ENCODE assay signal across 29 mouse cellular contexts in genomic region chr4:53101306-53101705, GRCm38 (mm10). TPM values are rescaled to one million over a fixed set of nuclear protein-coding genes. Genes with fewer than 3 reads are reported as not detected.
A peak's percentile ranks its signal among the peaks of the same experiment; 100 is the strongest.
DNase-seq lines count a peak whose midpoint lies in the region; ATAC-seq and TF ChIP-seq lines count a peak whose summit lies in the region.
"Had no signal": no experiment of that assay in that cellular context is flagged by ENCODE, and none has a peak within 500 bp of the region (broad histone marks: within the 10 kb centered on the region; RNA-seq: fewer than 3 reads in every experiment).

No protein-coding gene starts in this region.

- H3K4me3 ChIP-seq in embryonic facial prominence, embryonic 11.5 days (ENCODE audit: low read depth, low read length) = no peak overlapping the region
- no peak overlapping the region for H3K4me3 ChIP-seq in embryonic facial prominence, embryonic 10.5 days
- no peak overlapping the region for H3K4me3 ChIP-seq in heart, embryonic 16.5 days (ENCODE audit: low read length)
- no peak overlapping the region for H3K4me3 ChIP-seq in layer of hippocampus, adult 2 months
- H3K4me3 ChIP-seq: embryonic facial prominence, embryonic 12.5 days; forebrain, embryonic 10.5 days; forebrain, embryonic 15.5 days; heart, embryonic 13.5 days; hindbrain, embryonic 15.5 days; intestine, embryonic 15.5 days; liver, embryonic 15.5 days had no signal

- no peaks in the 10 kb centered on the region for H3K27me3 ChIP-seq in embryonic facial prominence, embryonic 11.5 days (ENCODE audit: control insufficient read depth, insufficient read depth, low read length)
- no peaks in the 10 kb centered on the region for H3K27me3 ChIP-seq in embryonic facial prominence, embryonic 10.5 days (replicated peaks; ENCODE audit: low read depth, poor library complexity, severe bottlenecking)
- H3K27me3 ChIP-seq in heart, embryonic 16.5 days (ENCODE audit: control insufficient read depth, insufficient read depth, low read length) = no peaks in the 10 kb centered on the region
- H3K27me3 ChIP-seq: CH12.LX; embryonic facial prominence, embryonic 12.5 days; forebrain, embryonic 15.5 days; heart, embryonic 13.5 days; hindbrain, embryonic 15.5 days; intestine, embryonic 15.5 days; liver, embryonic 15.5 days had no signal

- H3K36me3 ChIP-seq in embryonic facial prominence, embryonic 11.5 days (replicated peaks; ENCODE audit: control insufficient read depth, insufficient read depth, low read depth, low read length) = no peaks in the 10 kb centered on the region
- no peaks in the 10 kb centered on the region for H3K36me3 ChIP-seq in embryonic facial prominence, embryonic 10.5 days (replicated peaks)
- H3K36me3 ChIP-seq in heart, embryonic 16.5 days (ENCODE audit: control insufficient read depth, insufficient read depth) = no peaks in the 10 kb centered on the region
- H3K36me3 ChIP-seq: embryonic facial prominence, embryonic 12.5 days; forebrain, embryonic 10.5 days; forebrain, embryonic 15.5 days; heart, embryonic 13.5 days; hindbrain, embryonic 15.5 days; intestine, embryonic 15.5 days; liver, embryonic 15.5 days had no signal

- H3K4me1 ChIP-seq in embryonic facial prominence, embryonic 11.5 days (ENCODE audit: control insufficient read depth, insufficient read depth, low read length) = no peaks in the 10 kb centered on the region
- no peaks in the 10 kb centered on the region for H3K4me1 ChIP-seq in embryonic facial prominence, embryonic 10.5 days
- H3K4me1 ChIP-seq in heart, embryonic 16.5 days (ENCODE audit: control insufficient read depth, insufficient read depth, low read length) = peaks cover 4% of the 10 kb centered on the region; the same call in 1 of the 2 replicates
- H3K4me1 ChIP-seq: forebrain, embryonic 10.5 days; forebrain, embryonic 15.5 days; hindbrain, embryonic 15.5 days; intestine, embryonic 15.5 days; liver, embryonic 15.5 days had no signal

- H3K27ac ChIP-seq in embryonic facial prominence, embryonic 11.5 days (replicated peaks; ENCODE audit: low read depth, low read length) = 0 out of 2 replicates have a peak overlapping the region, but pooled peaks have one; percentile 20
- no peak overlapping the region for H3K27ac ChIP-seq in embryonic facial prominence, embryonic 10.5 days (replicated peaks)
- H3K27ac ChIP-seq in heart, embryonic 16.5 days (ENCODE audit: low read length) = peak overlapping the region; percentile 63
- peak overlapping the region; percentile 46; the same call in 1 of the 2 replicates for H3K27ac ChIP-seq in layer of hippocampus, adult 2 months
- H3K27ac ChIP-seq: embryonic facial prominence, embryonic 12.5 days; forebrain, embryonic 10.5 days; forebrain, embryonic 15.5 days; heart, embryonic 13.5 days; hindbrain, embryonic 15.5 days; intestine, embryonic 15.5 days; liver, embryonic 15.5 days had no signal

- 83% methylated on average over 5 of the region's 5 CpGs for WGBS in embryonic facial prominence, embryonic 11.5 days
- 81% methylated on average over 5 of the region's 5 CpGs for WGBS in embryonic facial prominence, embryonic 10.5 days
- 75% methylated on average over 5 of the region's 5 CpGs for WGBS in heart, embryonic 16.5 days

- H3K9me3 ChIP-seq in embryonic facial prominence, embryonic 11.5 days (replicated peaks; ENCODE audit: control insufficient read depth, low read length) = no peaks in the 10 kb centered on the region
- H3K9me3 ChIP-seq in embryonic facial prominence, embryonic 10.5 days = no peaks in the 10 kb centered on the region
- H3K9me3 ChIP-seq in heart, embryonic 16.5 days (replicated peaks; ENCODE audit: control insufficient read depth, low read length) = no peaks in the 10 kb centered on the region
- H3K9me3 ChIP-seq: embryonic facial prominence, embryonic 12.5 days; forebrain, embryonic 10.5 days; forebrain, embryonic 15.5 days; heart, embryonic 13.5 days; hindbrain, embryonic 15.5 days; intestine, embryonic 15.5 days; liver, embryonic 15.5 days had no signal

- no peak for TF ChIP-seq CTCF in layer of hippocampus, adult 2 months (conservative IDR thresholded peaks at IDR 0.05)

- no peak overlapping the region for H3K4me2 ChIP-seq in embryonic facial prominence, embryonic 11.5 days (ENCODE audit: low read depth, low read length)
- no peak overlapping the region for H3K4me2 ChIP-seq in heart, embryonic 16.5 days (ENCODE audit: low read depth, low read length)
- H3K4me2 ChIP-seq: embryonic facial prominence, embryonic 12.5 days; forebrain, embryonic 15.5 days; heart, embryonic 13.5 days; hindbrain, embryonic 15.5 days; intestine, embryonic 15.5 days; liver, embryonic 15.5 days; lung, embryonic 14.5 days had no signal

- H3K9ac ChIP-seq in embryonic facial prominence, embryonic 11.5 days (replicated peaks; ENCODE audit: low read length) = no peak overlapping the region
- no peak overlapping the region for H3K9ac ChIP-seq in heart, embryonic 16.5 days (ENCODE audit: low read length)
- H3K9ac ChIP-seq: embryonic facial prominence, embryonic 12.5 days; forebrain, embryonic 15.5 days; heart, embryonic 13.5 days; hindbrain, embryonic 15.5 days; intestine, embryonic 15.5 days; liver, embryonic 15.5 days; lung, embryonic 14.5 days had no signal

- DNase-seq in embryonic facial prominence, embryonic 11.5 days (ENCODE audit: low spot score) = no peak
- DNase-seq in embryonic facial prominence, embryonic 10.5 days (ENCODE audit: low spot score) = no peak
- no peak for DNase-seq in heart, postnatal 25 days (ENCODE audit: low spot score)
- DNase-seq in layer of hippocampus, adult 2 months (ENCODE audit: low spot score in 2 of 2) = no peak
- no peak for DNase-seq in layer of hippocampus, postnatal 25 days (ENCODE audit: extremely low spot score in 1 of 2, low spot score in 1 of 2)
- DNase-seq in spleen, postnatal 36 days (ENCODE audit: low spot score in 2 of 2) = no peak
- DNase-seq: adrenal gland, adult 2 months; adrenal gland, postnatal 36 days; cerebellum, adult 2 months; cerebellum, postnatal 14 days; heart, postnatal 4 days; kidney, adult 8-10 months; kidney, postnatal 10 days; layer of hippocampus, adult 9-11 months; lung, embryonic 14.5 days; lung, postnatal 14 days; right cerebral cortex, adult 18-20 months; thymus, postnatal 14 days had no signal

- intact Hi-C loops in heart, postnatal 25 days (cut with DNase I) = no loop called here

- ATAC-seq in embryonic facial prominence, embryonic 11.5 days (replicated peaks; ENCODE audit: insufficient number of reproducible peaks, low FRiP score, low TSS enrichment, low read depth) = no peak
- no peak for ATAC-seq in heart, embryonic 16.5 days (replicated peaks; ENCODE audit: extremely low read depth, insufficient read depth, low FRiP score)
- ATAC-seq: activated CD4-positive, CD25-positive, alpha-beta regulatory T cell, adult 4 months; forebrain, embryonic 15.5 days; intestine, embryonic 15.5 days; midbrain, embryonic 16.5 days had no signal

RNA-seq across cellular contexts. Expression of gene Abca1, which starts 58.4 kb away (rescaled TPM):
- polyA plus RNA-seq in embryonic facial prominence, embryonic 11.5 days (2014; fragmentation: Nextera tagmentation; extraction: Ambion mirVana) = 5.3 and 5.4 TPM in 2 replicates
- 2.9 and 3.6 TPM in 2 replicates for polyA plus RNA-seq in embryonic facial prominence, embryonic 10.5 days (2016; fragmentation: Nextera tagmentation; extraction: Ambion mirVana)
- polyA plus RNA-seq in heart, embryonic 16.5 days (2015; fragmentation: Nextera tagmentation; extraction: Ambion mirVana) = 4.1 and 4.5 TPM in 2 replicates
- 10 to 100 TPM; 13.6 to 19.7 TPM for total RNA-seq in heart, postnatal 25 days (2021)
- total RNA-seq in layer of hippocampus, adult 2 months (2021) = 10 to 100 TPM; 20.7 to 22.3 TPM
- 10 to 100 TPM; 20.3 to 25.1 TPM for total RNA-seq in layer of hippocampus, postnatal 25 days (2021)
